Mouse (Mus musculus): ENCODE data around the gene Gm609. TPM values are rescaled to one million over a fixed set of nuclear protein-coding genes. Genes with fewer than 3 reads are reported as not detected.

The Gm609 gene
- total RNA-seq, 2 experiments from 2014 or later = 0.20 to 0.30 TPM

GRCm38 (mm10) chr16:45399947-45400555 is 92.7 kb downstream of the Gm609 start:
- intact Hi-C loops (cut with DNase I) = no loop called here
- DNase-seq (ENCODE audit: low spot score in 2 of 2) = no peak

GRCm38 (mm10) chr16:45399411-45399810 is 93.4 kb downstream of the Gm609 start:
- intact Hi-C loops (cut with DNase I) = no loop called here
- DNase-seq (ENCODE audit: low spot score in 2 of 2) = no peak

- DNase-seq (ENCODE audit: low spot score in 2 of 2) = no peak
- intact Hi-C loops (cut with DNase I) = no loop called here
Measured at GRCm38 (mm10) chr16:45397440-45397839, 95.3 kb downstream of the Gm609 start.

- intact Hi-C loops (cut with DNase I) = no loop called here
Measured at GRCm38 (mm10) chr16:45392246-45392645, 100.5 kb downstream of the Gm609 start.

GRCm38 (mm10) chr16:45391680-45392079 is 101.1 kb downstream of the Gm609 start:
- intact Hi-C loops (cut with DNase I) = no loop called here
- DNase-seq (ENCODE audit: low spot score in 2 of 2) = no peak

More at GRCm38 (mm10) chr16:45392246-45392645, 100.5 kb downstream of the Gm609 start:
- DNase-seq (ENCODE audit: low spot score in 2 of 2) = no peak

GRCm38 (mm10) chr16:45390286-45390956 is 102.3 kb downstream of the Gm609 start:
- intact Hi-C loops (cut with DNase I) = no loop called here
- DNase-seq (ENCODE audit: low spot score in 2 of 2) = no peak

GRCm38 (mm10) chr16:45389833-45390232 is 102.9 kb downstream of the Gm609 start:
- DNase-seq (ENCODE audit: low spot score in 2 of 2) = no peak
- intact Hi-C loops (cut with DNase I) = no loop called here

- intact Hi-C loops (cut with DNase I) = no loop called here
- DNase-seq (ENCODE audit: low spot score in 2 of 2) = no peak
Measured at GRCm38 (mm10) chr16:45389041-45389440, 103.7 kb downstream of the Gm609 start.

- DNase-seq (ENCODE audit: low spot score in 2 of 2) = no peak
- intact Hi-C loops (cut with DNase I) = no loop called here
Measured at GRCm38 (mm10) chr16:45381811-45382210, 111.0 kb downstream of the Gm609 start.

- intact Hi-C loops (cut with DNase I) = no loop called here
- DNase-seq (ENCODE audit: low spot score in 2 of 2) = no peak
Measured at GRCm38 (mm10) chr16:45378959-45379358, 113.8 kb downstream of the Gm609 start.

GRCm38 (mm10) chr16:45378147-45378943 is 114.4 kb downstream of the Gm609 start:
- DNase-seq (ENCODE audit: low spot score in 2 of 2) = no peak
- intact Hi-C loops (cut with DNase I) = no loop called here

- DNase-seq (ENCODE audit: low spot score in 2 of 2) = no peak
- intact Hi-C loops (cut with DNase I) = no loop called here
Measured at GRCm38 (mm10) chr16:45377332-45377731, 115.4 kb downstream of the Gm609 start.

- intact Hi-C loops (cut with DNase I) = no loop called here
- no peak for DNase-seq (ENCODE audit: low spot score in 2 of 2)
Measured at GRCm38 (mm10) chr16:45376812-45377211, 116.0 kb downstream of the Gm609 start.

GRCm38 (mm10) chr16:45376294-45376693 is 116.5 kb downstream of the Gm609 start:
- intact Hi-C loops (cut with DNase I) = no loop called here
- no peak for DNase-seq (ENCODE audit: low spot score in 2 of 2)

- DNase-seq (ENCODE audit: low spot score in 2 of 2) = no peak
- intact Hi-C loops (cut with DNase I) = no loop called here
Measured at GRCm38 (mm10) chr16:45375506-45376225, 117.1 kb downstream of the Gm609 start.

GRCm38 (mm10) chr16:45374074-45374473 is 118.7 kb downstream of the Gm609 start:
- intact Hi-C loops (cut with DNase I) = no loop called here
- no peak for DNase-seq (ENCODE audit: low spot score in 2 of 2)

- intact Hi-C loops (cut with DNase I) = no loop called here
Measured at GRCm38 (mm10) chr16:45371076-45371475, 121.7 kb downstream of the Gm609 start.

GRCm38 (mm10) chr16:45369285-45369965 is 123.3 kb downstream of the Gm609 start:
- DNase-seq (ENCODE audit: low spot score in 2 of 2) = no peak
- intact Hi-C loops (cut with DNase I) = no loop called here

More at GRCm38 (mm10) chr16:45371076-45371475, 121.7 kb downstream of the Gm609 start:
- DNase-seq (ENCODE audit: low spot score in 2 of 2) = no peak

GRCm38 (mm10) chr16:45366111-45366510 is 126.7 kb downstream of the Gm609 start:
- no peak for DNase-seq (ENCODE audit: low spot score in 2 of 2)
- intact Hi-C loops (cut with DNase I) = no loop called here

Measured in left cerebral cortex, postnatal 36 days (tissue).